ENCODE assay signal across 36 mouse cellular contexts in genomic region chr16:18669914-18670313, GRCm38 (mm10). TPM values are rescaled to one million over a fixed set of nuclear protein-coding genes. Genes with fewer than 3 reads are reported as not detected.
"Had no signal": no experiment of that assay in that cellular context is flagged by ENCODE, and none has a peak within 500 bp of the region (broad histone marks: within the 10 kb centered on the region; RNA-seq: fewer than 3 reads in every experiment).

No protein-coding gene starts in this region.

- H3K36me3 ChIP-seq: limb, embryonic 10.5 days; limb, embryonic 12.5 days; limb, embryonic 13.5 days; limb, embryonic 15.5 days; liver, embryonic 12.5 days; liver, embryonic 13.5 days; liver, embryonic 15.5 days; lung, embryonic 15.5 days; midbrain, embryonic 10.5 days; midbrain, embryonic 12.5 days; midbrain, embryonic 13.5 days; midbrain, embryonic 15.5 days; neural tube, embryonic 12.5 days; neural tube, embryonic 13.5 days had no signal

- H3K9ac ChIP-seq: limb, embryonic 12.5 days; limb, embryonic 13.5 days; limb, embryonic 15.5 days; liver, embryonic 12.5 days; liver, embryonic 13.5 days; liver, embryonic 14.5 days; liver, embryonic 15.5 days; liver, postnatal 0 days; lung, embryonic 14.5 days; lung, embryonic 15.5 days; midbrain, embryonic 12.5 days; midbrain, embryonic 13.5 days; midbrain, embryonic 15.5 days; neural tube, embryonic 12.5 days; neural tube, embryonic 13.5 days had no signal

- H3K27me3 ChIP-seq: limb, embryonic 12.5 days; limb, embryonic 13.5 days; limb, embryonic 15.5 days; lung, embryonic 15.5 days; midbrain, embryonic 12.5 days; midbrain, embryonic 13.5 days; midbrain, embryonic 15.5 days; neural tube, embryonic 12.5 days; neural tube, embryonic 13.5 days had no signal

- H3K27ac ChIP-seq: limb, embryonic 10.5 days; limb, embryonic 12.5 days; limb, embryonic 13.5 days; limb, embryonic 15.5 days; liver, embryonic 12.5 days; liver, embryonic 13.5 days; liver, embryonic 14.5 days; liver, embryonic 15.5 days; lung, embryonic 15.5 days; macrophage; midbrain, embryonic 10.5 days; midbrain, embryonic 12.5 days; midbrain, embryonic 13.5 days; midbrain, embryonic 15.5 days; neural tube, embryonic 12.5 days; neural tube, embryonic 13.5 days had no signal

- H3K4me3 ChIP-seq: limb, embryonic 10.5 days; limb, embryonic 12.5 days; limb, embryonic 13.5 days; limb, embryonic 15.5 days; liver, embryonic 12.5 days; liver, embryonic 13.5 days; liver, embryonic 15.5 days; lung, embryonic 15.5 days; megakaryocyte, embryonic 14.5 days; midbrain, embryonic 10.5 days; midbrain, embryonic 12.5 days; midbrain, embryonic 13.5 days; midbrain, embryonic 15.5 days; myocyte; neural tube, embryonic 12.5 days; neural tube, embryonic 13.5 days had no signal

- H3K9me3 ChIP-seq: limb, embryonic 10.5 days; limb, embryonic 12.5 days; limb, embryonic 13.5 days; limb, embryonic 15.5 days; liver, embryonic 12.5 days; liver, embryonic 13.5 days; liver, embryonic 15.5 days; lung, embryonic 15.5 days; megakaryocyte, embryonic 14.5 days; midbrain, embryonic 10.5 days; midbrain, embryonic 12.5 days; midbrain, embryonic 13.5 days; midbrain, embryonic 15.5 days; neural tube, embryonic 12.5 days; neural tube, embryonic 13.5 days had no signal

- H3K4me1 ChIP-seq: limb, embryonic 10.5 days; limb, embryonic 12.5 days; limb, embryonic 13.5 days; limb, embryonic 15.5 days; liver, embryonic 12.5 days; liver, embryonic 13.5 days; liver, embryonic 15.5 days; lung, embryonic 15.5 days; midbrain, embryonic 10.5 days; midbrain, embryonic 12.5 days; midbrain, embryonic 13.5 days; midbrain, embryonic 15.5 days; neural tube, embryonic 12.5 days; neural tube, embryonic 13.5 days had no signal

- H3K4me2 ChIP-seq: limb, embryonic 12.5 days; limb, embryonic 13.5 days; limb, embryonic 15.5 days; liver, embryonic 11.5 days; liver, embryonic 12.5 days; liver, embryonic 13.5 days; liver, embryonic 15.5 days; lung, embryonic 14.5 days; lung, embryonic 15.5 days; midbrain, embryonic 11.5 days; midbrain, embryonic 12.5 days; midbrain, embryonic 13.5 days; midbrain, embryonic 15.5 days; neural tube, embryonic 12.5 days; neural tube, embryonic 13.5 days had no signal

- DNase-seq: left cerebral cortex, postnatal 4 days; liver; liver, embryonic 13.5 days; liver, postnatal 0 days; lung, adult 18-20 months; lung, adult 2 months; lung, embryonic 14.5 days; lung, postnatal 10 days; lung, postnatal 14 days; lung, postnatal 36 days; lung, postnatal 4 days; midbrain, embryonic 14.5 days had no signal

- ATAC-seq: liver, embryonic 12.5 days; liver, postnatal 0 days; lung, postnatal 0 days; midbrain, embryonic 13.5 days; midbrain, embryonic 15.5 days; midbrain, embryonic 16.5 days had no signal

RNA-seq across cellular contexts. Expression of gene Gm49601, which starts 43.7 kb away (rescaled TPM):
- total RNA-seq: liver, adult 2 months; megakaryocyte-erythroid progenitor cell, adult 5-6 weeks had no signal
- polyA plus RNA-seq: liver, adult 2 months; liver, embryonic 11.5 days; liver, postnatal 0 days; macrophage had no signal

RNA-seq across cellular contexts. Expression of gene Gp1bb, which starts 47.7 kb away (rescaled TPM):
- total RNA-seq: liver, adult 2 months; monocyte, adult 5-6 weeks had no signal
- polyA plus RNA-seq: liver, adult 2 months had no signal
